Mouse (Mus musculus) E14TG2a.4 (cell line): ENCODE results near the gene Serpini2.

Experiments used
- CTCF ChIP-seq: conservative IDR thresholded peaks from 2 replicates; pipeline ENCODE4 v1.5.1; 2014; ENCODE audit warnings: low read length
- NANOG ChIP-seq: IDR thresholded peaks from 2 replicates; pipeline ENCODE4 v1.6.1; 2014; ENCODE audit warnings: borderline replicate concordance, low read length, mixed read lengths
- POU5F1 ChIP-seq: IDR thresholded peaks from 2 replicates; pipeline ENCODE4 v1.6.1; 2014; ENCODE audit warnings: low read length, borderline replicate concordance

DNA sequence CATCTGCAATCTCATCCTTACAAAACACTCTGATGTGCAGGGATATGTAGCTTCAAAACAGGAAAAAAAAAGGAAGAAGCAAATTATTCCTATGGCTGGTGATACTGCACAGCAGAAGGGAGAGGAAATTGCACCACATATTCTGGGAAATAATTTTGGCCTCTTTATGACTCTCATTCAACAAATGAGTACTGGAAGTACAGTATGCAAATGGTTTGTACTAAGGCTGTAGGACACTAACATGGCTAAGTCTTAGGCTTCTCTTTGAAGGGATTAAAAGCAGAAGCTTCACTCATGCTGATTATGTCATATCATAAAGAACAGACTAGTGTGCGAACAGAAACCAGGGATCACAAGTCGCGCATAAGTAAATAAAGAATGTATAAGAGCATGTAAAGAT is 6.6 kb upstream of the Serpini2 start:
- TF ChIP-seq POU5F1 (no peak), CTCF (no peak), NANOG (no peak)
